Mouse (Mus musculus) mouse trophoblast stem cell (cell line): ENCODE results near the gene Sdf2l1.
"Not testable (repeated sequence)": the region's sequence is repeated elsewhere in the genome, so short reads cannot be mapped to it uniquely, and the experiment has no call there.

Experiments
- in situ Hi-C, 2 experiments: fragments of 300-500 bp; cut with MseI, MboI; formaldehyde crosslinking; loops; 2 replicates in 1 of 2; 3 replicates in 1 of 2; pipeline ENCODE4 v1.15.1; 2025

Gene Sdf2l1

GRCm38 (mm10) chr16:17132089-17132905, at the start of gene Sdf2l1:
Gene Sdf2l1 (minus strand): TSS chr16:17132383.
- in situ Hi-C loops: no loop called here

GRCm38 (mm10) chr16:17181382-17181781, 49.2 kb upstream of the Sdf2l1 start:
- in situ Hi-C loops: no loop called here

- in situ Hi-C loops: no loop called here
Measured at GRCm38 (mm10) chr16:17179706-17180105, 47.5 kb upstream of the Sdf2l1 start.

- in situ Hi-C loops: no loop called here
Measured at GRCm38 (mm10) chr16:17177623-17178170, 45.5 kb upstream of the Sdf2l1 start.

- in situ Hi-C loops: no loop called here
Measured at GRCm38 (mm10) chr16:17175765-17176164, 43.6 kb upstream of the Sdf2l1 start.

GRCm38 (mm10) chr16:17168049-17168448, 35.9 kb upstream of the Sdf2l1 start:
- in situ Hi-C loops: no loop called here

- in situ Hi-C loops: no loop called here
Measured at GRCm38 (mm10) chr16:17167179-17167578, 35.0 kb upstream of the Sdf2l1 start.

- in situ Hi-C loops: not testable (repeated sequence)
Measured at GRCm38 (mm10) chr16:17165478-17165877, 33.3 kb upstream of the Sdf2l1 start.

GRCm38 (mm10) chr16:17154346-17154745, 22.2 kb upstream of the Sdf2l1 start:
- in situ Hi-C loops: no loop called here

- in situ Hi-C loops: no loop called here
Measured at GRCm38 (mm10) chr16:17151874-17152273, 19.7 kb upstream of the Sdf2l1 start.

GRCm38 (mm10) chr16:17150520-17151258, 18.5 kb upstream of the Sdf2l1 start:
- in situ Hi-C loops: no loop called here

GRCm38 (mm10) chr16:17148084-17148483, 15.9 kb upstream of the Sdf2l1 start:
- in situ Hi-C loops: no loop called here

GRCm38 (mm10) chr16:17147391-17147929, 15.3 kb upstream of the Sdf2l1 start:
- in situ Hi-C loops: no loop called here

- in situ Hi-C loops: no loop called here
Measured at GRCm38 (mm10) chr16:17146772-17147235, 14.6 kb upstream of the Sdf2l1 start, which contains the start of gene Ccdc116. Gene Ccdc116 (minus strand): TSS chr16:17147229.

- in situ Hi-C loops: no loop called here
Measured at GRCm38 (mm10) chr16:17144339-17144738, 12.2 kb upstream of the Sdf2l1 start, which contains the start of gene Ydjc. Gene Ydjc (plus strand): TSS chr16:17144621.

- in situ Hi-C loops: no loop called here
Measured at GRCm38 (mm10) chr16:17137355-17137754, 5.2 kb upstream of the Sdf2l1 start.

- in situ Hi-C loops: no loop called here
Measured at GRCm38 (mm10) chr16:17132906-17133200, 670 bp upstream of the Sdf2l1 start.

- in situ Hi-C loops: no loop called here
Measured at GRCm38 (mm10) chr16:17131191-17132088, 743 bp downstream of the Sdf2l1 start.

- in situ Hi-C loops: no loop called here
Measured at GRCm38 (mm10) chr16:17127292-17127691, 4.9 kb downstream of the Sdf2l1 start.

GRCm38 (mm10) chr16:17124871-17125520, 7.2 kb downstream of the Sdf2l1 start, which contains the start of gene 2610318N02Rik:
Gene 2610318N02Rik (minus strand): TSS chr16:17125167.
- in situ Hi-C loops: no loop called here
